Mouse (Mus musculus): ENCODE results near the gene Gm20695. TPM values are rescaled to one million over a fixed set of nuclear protein-coding genes. Genes with fewer than 3 reads are reported as not detected.
A peak's percentile ranks its signal among the peaks of the same experiment; 100 is the strongest.

Gm20695 gene
- polyA plus RNA-seq, 2 experiments = 0.17 to 0.46 TPM

DNA sequence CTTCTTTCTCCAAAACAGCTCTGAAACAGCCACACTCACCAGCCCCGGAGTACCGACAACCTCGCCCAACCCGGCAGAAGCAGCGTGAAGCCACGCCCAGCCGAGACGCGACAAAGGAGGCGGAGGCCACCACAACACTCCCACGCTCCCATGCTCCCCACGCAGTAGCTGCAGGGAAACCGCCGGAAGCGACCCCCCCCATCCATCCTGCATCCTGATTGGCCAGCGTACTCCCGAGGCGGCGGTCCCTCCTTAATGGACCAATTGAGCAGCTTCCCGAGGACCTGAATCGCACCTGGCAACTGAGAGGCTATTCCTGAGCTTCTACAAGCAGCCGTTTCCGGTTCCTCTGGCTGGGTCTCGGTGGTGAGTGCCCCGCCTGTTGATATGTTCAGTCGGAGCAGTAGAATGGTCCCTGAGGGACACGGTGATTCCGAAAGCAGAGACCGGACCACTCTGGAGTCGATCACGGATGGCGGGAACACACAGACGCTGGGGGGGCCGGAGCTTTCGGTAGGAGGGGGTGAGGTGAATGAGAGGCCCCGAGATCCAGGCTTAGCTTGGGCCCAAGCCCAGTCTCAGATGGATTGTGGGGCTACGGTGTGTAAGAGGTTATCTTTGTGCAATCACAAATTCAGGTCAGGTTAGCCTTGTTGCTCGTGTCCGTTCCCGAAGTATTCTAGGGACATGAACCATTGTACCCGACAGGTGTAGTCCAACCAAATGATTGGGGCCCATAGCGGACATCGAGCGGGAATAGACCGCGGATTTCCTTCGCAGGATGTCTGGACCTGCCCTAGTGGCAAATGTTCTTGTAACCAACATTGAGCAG is 12.0 kb upstream of the Gm20695 start, which contains the start of gene Naa60:
Naa60 (plus strand) TSS at position 160 of the 832 bp plus-strand sequence.
- H3K27ac ChIP-seq = no peak within 1 kb of the TSS
- peaks cover 10 to 14% of the 10 kb centered on the region in 2 experiments for H3K4me1 ChIP-seq (replicated peaks; ENCODE audit: control insufficient read depth in 2 of 2, insufficient read depth in 2 of 2, low read length in 1 of 2)
- no peaks in the 10 kb centered on the region for H3K36me3 ChIP-seq (replicated peaks; ENCODE audit: control insufficient read depth, insufficient read depth, low read depth)
- DNase-seq (ENCODE audit: low read depth in 3 of 3, low spot score in 3 of 3) = peak; percentile 63 to 66 (median 65)
- TF ChIP-seq CTCF (IDR thresholded peaks at IDR 0.05; ENCODE audit: low read depth) (no peak), EP300 (IDR thresholded peaks at IDR 0.05; ENCODE audit: low read depth) (no peak)
- 5% methylated on average over 47 of the region's 47 CpGs for WGBS (ENCODE audit: insufficient replicate concordance)
- no peaks in the 10 kb centered on the region for H3K9me3 ChIP-seq (ENCODE audit: control insufficient read depth, low read length)
- ATAC-seq (ENCODE audit: insufficient read depth) = peak; percentile 91
- peak within 1 kb of the TSS; percentile 60 to 78 for H3K4me3 ChIP-seq (ENCODE audit: insufficient read depth in 1 of 2, low read depth in 2 of 2, low read length in 2 of 2)
- H3K27me3 ChIP-seq (ENCODE audit: control insufficient read depth, insufficient read depth, low read length) = no peaks in the 10 kb centered on the region
- peak within 1 kb of the TSS; percentile 97 for H3K4me2 ChIP-seq (ENCODE audit: low read depth)
- H3K9ac ChIP-seq (replicated peaks) = peak within 1 kb of the TSS; percentile 67

DNA sequence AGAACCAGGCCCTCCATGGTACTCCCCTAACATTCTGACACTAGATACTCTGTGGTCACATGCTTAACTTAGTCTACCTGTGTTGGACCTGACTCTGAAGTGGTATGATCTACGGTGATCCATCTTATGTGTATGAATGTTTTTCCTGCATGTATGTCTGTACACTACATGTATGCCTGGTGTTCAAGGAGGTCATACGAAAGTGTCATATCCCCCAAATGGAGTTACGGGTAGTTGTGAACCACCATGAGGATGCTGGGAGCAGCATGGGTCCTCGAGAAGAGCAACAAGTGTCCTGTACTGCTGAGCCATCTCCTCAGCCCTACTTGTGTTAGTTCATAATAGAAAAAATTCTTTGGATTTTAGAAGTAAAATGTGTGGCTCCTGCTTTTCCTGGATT is 8.1 kb upstream of the Gm20695 start:
- ATAC-seq (ENCODE audit: insufficient read depth) = no peak
- Histone ChIP-seq H3K27ac (no peak overlapping the region), H3K36me3 (replicated peaks; ENCODE audit: control insufficient read depth, insufficient read depth, low read depth) (no peaks in the 10 kb centered on the region; the same call in 1 of the 2 replicates), H3K27me3 (ENCODE audit: control insufficient read depth, insufficient read depth, low read length) (no peaks in the 10 kb centered on the region), H3K4me2 (ENCODE audit: low read depth) (no peak overlapping the region), H3K4me1 (replicated peaks; ENCODE audit: control insufficient read depth in 2 of 2, insufficient read depth in 2 of 2, low read length in 1 of 2) (peaks cover 10 to 11% of the 10 kb centered on the region in 2 experiments), H3K9ac (replicated peaks) (no peak overlapping the region), H3K9me3 (ENCODE audit: control insufficient read depth, low read length) (no peaks in the 10 kb centered on the region), H3K4me3 (ENCODE audit: insufficient read depth in 1 of 2, low read depth in 2 of 2, low read length in 2 of 2) (no peak overlapping the region)
- no peak for DNase-seq (ENCODE audit: low read depth in 3 of 3, low spot score in 3 of 3)
- 79% methylated on average over 4 of the region's 4 CpGs for WGBS (ENCODE audit: insufficient replicate concordance)
- TF ChIP-seq CTCF (IDR thresholded peaks at IDR 0.05; ENCODE audit: low read depth) (no peak), EP300 (IDR thresholded peaks at IDR 0.05; ENCODE audit: low read depth) (no peak)

DNA sequence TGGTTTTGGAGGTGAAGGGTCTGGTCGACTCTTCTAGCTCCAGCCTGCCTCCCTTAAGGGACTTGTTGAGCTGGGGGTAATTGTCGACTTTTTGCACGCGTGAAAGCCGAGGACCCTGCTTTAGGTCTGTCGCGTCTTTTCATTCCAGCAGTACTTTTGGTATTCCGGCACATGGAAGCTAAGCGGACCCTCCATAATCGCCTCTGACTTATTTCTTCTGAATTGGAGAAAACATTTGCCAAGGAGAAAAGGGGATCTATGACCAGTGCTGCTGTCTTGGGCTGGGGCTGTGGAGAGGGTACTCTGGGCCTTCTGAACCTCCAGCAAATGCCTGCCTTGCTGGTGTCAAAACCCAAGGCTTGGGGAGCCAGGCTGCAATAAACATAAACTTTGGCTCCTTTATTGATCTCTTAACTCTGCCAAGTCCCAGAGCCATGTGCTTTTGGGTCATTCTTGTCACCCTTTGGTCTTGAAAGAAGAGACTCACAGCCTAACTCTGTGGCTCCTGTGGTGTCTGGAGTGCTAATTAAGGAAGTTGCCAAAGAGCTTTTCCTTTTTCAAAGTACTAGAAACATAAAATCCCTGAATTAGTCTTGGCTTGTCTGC is 720 bp downstream of the Gm20695 start:
- DNase-seq (ENCODE audit: low read depth in 3 of 3, low spot score in 3 of 3) = no peak
- H3K9me3 ChIP-seq (ENCODE audit: control insufficient read depth, low read length) = no peaks in the 10 kb centered on the region
- 2% methylated on average over 10 of the region's 10 CpGs for WGBS (ENCODE audit: insufficient replicate concordance)
- H3K9ac ChIP-seq (replicated peaks) = peak overlapping the region; percentile 89
- ATAC-seq (ENCODE audit: insufficient read depth) = 0 out of 2 replicates have a peak, but pooled peaks have one; percentile 1
- H3K4me3 ChIP-seq (ENCODE audit: insufficient read depth in 1 of 2, low read depth in 2 of 2, low read length in 2 of 2) = peak overlapping the region; percentile 80 to 87
- H3K4me2 ChIP-seq (ENCODE audit: low read depth) = peak overlapping the region; percentile 83
- H3K27ac ChIP-seq = peak overlapping the region; percentile 47
- H3K36me3 ChIP-seq (replicated peaks; ENCODE audit: control insufficient read depth, insufficient read depth, low read depth) = no peaks in the 10 kb centered on the region
- no peak for TF ChIP-seq EP300 (IDR thresholded peaks at IDR 0.05; ENCODE audit: low read depth)
- no peak for TF ChIP-seq CTCF (IDR thresholded peaks at IDR 0.05; ENCODE audit: low read depth)
- H3K27me3 ChIP-seq (ENCODE audit: control insufficient read depth, insufficient read depth, low read length) = no peaks in the 10 kb centered on the region
- H3K4me1 ChIP-seq (replicated peaks; ENCODE audit: control insufficient read depth in 2 of 2, insufficient read depth in 2 of 2, low read length in 1 of 2) = peaks cover 8 to 20% of the 10 kb centered on the region in 2 experiments

DNA sequence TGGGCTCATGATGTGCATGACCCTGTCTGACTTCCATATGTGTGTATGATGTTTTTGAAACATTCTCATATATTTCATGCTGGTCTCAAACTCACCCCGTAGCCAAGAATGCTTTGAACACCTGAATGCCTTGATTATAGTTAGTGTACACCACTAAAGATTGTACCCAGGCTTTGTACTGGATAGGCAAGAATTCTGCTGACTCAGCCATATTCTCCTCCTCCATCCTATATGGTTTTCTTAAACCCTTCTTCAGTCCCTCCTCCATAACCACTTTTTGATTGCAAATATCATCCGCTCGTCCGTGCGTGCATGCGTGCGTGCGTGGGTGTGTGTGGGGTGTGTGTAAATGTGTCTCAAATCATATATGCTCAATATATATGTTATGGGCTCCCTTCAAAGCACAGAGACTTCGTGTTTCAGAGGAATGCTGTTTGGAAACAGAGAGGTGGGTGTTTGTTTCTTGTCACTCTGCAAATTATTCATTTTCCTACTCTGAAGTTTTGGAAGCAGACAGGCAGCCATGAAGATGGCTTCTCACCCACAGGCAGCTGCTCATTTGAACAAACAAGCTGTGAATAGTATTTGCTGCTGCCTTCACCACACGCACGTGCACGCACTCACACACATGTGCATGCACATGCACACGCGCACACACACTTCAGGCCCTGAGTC is 7.3 kb downstream of the Gm20695 start:
- Histone ChIP-seq H3K36me3 (replicated peaks; ENCODE audit: control insufficient read depth, insufficient read depth, low read depth) (no peaks in the 10 kb centered on the region; the same call in 1 of the 2 replicates), H3K27ac (no peak overlapping the region), H3K9ac (replicated peaks) (no peak overlapping the region), H3K4me1 (replicated peaks; ENCODE audit: control insufficient read depth in 2 of 2, insufficient read depth in 2 of 2, low read length in 1 of 2) (peaks cover 2 to 5% of the 10 kb centered on the region in 2 experiments; a peak in 3 of 4 replicates), H3K4me2 (ENCODE audit: low read depth) (no peak overlapping the region), H3K27me3 (ENCODE audit: control insufficient read depth, insufficient read depth, low read length) (no peaks in the 10 kb centered on the region), H3K9me3 (ENCODE audit: control insufficient read depth, low read length) (no peaks in the 10 kb centered on the region), H3K4me3 (ENCODE audit: insufficient read depth in 1 of 2, low read depth in 2 of 2, low read length in 2 of 2) (no peak overlapping the region)
- 85% methylated on average over 14 of the region's 14 CpGs for WGBS (ENCODE audit: insufficient replicate concordance)
- DNase-seq (ENCODE audit: low read depth in 3 of 3, low spot score in 3 of 3) = no peak
- TF ChIP-seq EP300 (IDR thresholded peaks at IDR 0.05; ENCODE audit: low read depth) (no peak), CTCF (IDR thresholded peaks at IDR 0.05; ENCODE audit: low read depth) (no peak)
- no peak for ATAC-seq (ENCODE audit: insufficient read depth)
